Mouse (Mus musculus) cerebellum, adult 8-10 months (tissue): ENCODE measurements around the gene Prcp.

Source experiments
- DNase-seq: peaks from one replicate; pipeline ENCODE4 v3.0.0; 2022

Gene Prcp

GRCm38 (mm10) chr7:92874116-92874675, at the start of gene Prcp, which contains the start of gene Ddias:
Gene Prcp, plus strand, starts transcription at chr7:92874470.
Gene Ddias, minus strand, starts transcription at chr7:92874247.
- peak; percentile 96 for DNase-seq

- DNase-seq, result no peak
These were observed 48.0 kb upstream of the Prcp start for GRCm38 (mm10) chr7:92826248-92826647.

- DNase-seq, result no peak
These were observed 46.3 kb upstream of the Prcp start for GRCm38 (mm10) chr7:92827981-92828380.

- DNase-seq, result no peak
These were observed 41.9 kb upstream of the Prcp start for GRCm38 (mm10) chr7:92832395-92832794.

- no peak for DNase-seq
These were observed 39.9 kb upstream of the Prcp start for GRCm38 (mm10) chr7:92834391-92834790.

- no peak for DNase-seq
These were observed 37.8 kb upstream of the Prcp start for GRCm38 (mm10) chr7:92836447-92836846.

GRCm38 (mm10) chr7:92837226-92837625, 37.0 kb upstream of the Prcp start:
- DNase-seq, result no peak

GRCm38 (mm10) chr7:92837907-92838306, 36.4 kb upstream of the Prcp start:
- no peak for DNase-seq

GRCm38 (mm10) chr7:92842254-92842653, 32.0 kb upstream of the Prcp start:
- no peak for DNase-seq

- DNase-seq, result no peak
These were observed 26.0 kb upstream of the Prcp start for GRCm38 (mm10) chr7:92848246-92848645.

GRCm38 (mm10) chr7:92866526-92866925, 7.7 kb upstream of the Prcp start:
- no peak for DNase-seq

GRCm38 (mm10) chr7:92870161-92870560, 4.1 kb upstream of the Prcp start:
- DNase-seq, result no peak

GRCm38 (mm10) chr7:92871596-92871995, 2.7 kb upstream of the Prcp start:
- DNase-seq, result no peak

GRCm38 (mm10) chr7:92874761-92875408, 615 bp downstream of the Prcp start:
- peak; percentile 91 for DNase-seq

GRCm38 (mm10) chr7:92876066-92876465, 1.8 kb downstream of the Prcp start:
- DNase-seq, result no peak

GRCm38 (mm10) chr7:92876538-92876937, 2.3 kb downstream of the Prcp start:
- DNase-seq, result no peak

- no peak for DNase-seq
These were observed 4.5 kb downstream of the Prcp start for GRCm38 (mm10) chr7:92878575-92879285.

- no peak for DNase-seq
These were observed 9.8 kb downstream of the Prcp start for GRCm38 (mm10) chr7:92883850-92884716.

- no peak for DNase-seq
These were observed 10.9 kb downstream of the Prcp start for GRCm38 (mm10) chr7:92884998-92885660.

- no peak for DNase-seq
These were observed 12.5 kb downstream of the Prcp start for GRCm38 (mm10) chr7:92886801-92887200.

GRCm38 (mm10) chr7:92887230-92887629, 13.0 kb downstream of the Prcp start:
- no peak for DNase-seq

- no peak for DNase-seq
These were observed 15.9 kb downstream of the Prcp start for GRCm38 (mm10) chr7:92890211-92890610.
